Mouse (Mus musculus) thymus, postnatal 14 days (tissue): ENCODE results near the gene Nlgn3.

Source experiments
- DNase-seq: peaks from one replicate; pipeline ENCODE4 v3.0.0; 2021

Nlgn3 gene

DNA sequence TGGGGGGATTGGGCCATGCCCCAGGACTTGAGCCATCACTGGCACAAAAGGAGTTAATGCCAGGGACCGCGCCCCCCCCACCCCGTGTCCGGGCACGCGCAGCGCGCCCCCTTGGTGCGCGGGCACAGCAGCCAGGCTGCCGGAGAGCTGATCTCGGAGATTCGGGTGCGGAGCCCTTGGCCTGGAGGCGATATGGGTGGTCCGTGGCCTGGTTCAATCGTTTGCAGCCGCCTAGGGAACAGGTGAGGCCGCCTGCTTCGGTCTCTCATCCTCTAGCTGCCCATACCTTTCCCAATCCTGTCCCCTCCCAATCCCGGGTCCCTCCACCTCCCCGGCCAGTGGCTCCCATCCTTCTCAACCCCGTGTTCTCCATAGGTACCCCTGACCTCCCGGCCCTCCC, at the start of gene Nlgn3:
TSS of gene Nlgn3 (plus strand) at position 114 of the 400 bp plus-strand sequence.
- DNase-seq: peak; percentile 5

GRCm38 (mm10) chrX:101253952-101254729, 44.8 kb upstream of the Nlgn3 start, which contains the start of gene Foxo4:
Gene Foxo4, plus strand, starts transcription at chrX:101254528.
- DNase-seq: peak; percentile 91

DNA sequence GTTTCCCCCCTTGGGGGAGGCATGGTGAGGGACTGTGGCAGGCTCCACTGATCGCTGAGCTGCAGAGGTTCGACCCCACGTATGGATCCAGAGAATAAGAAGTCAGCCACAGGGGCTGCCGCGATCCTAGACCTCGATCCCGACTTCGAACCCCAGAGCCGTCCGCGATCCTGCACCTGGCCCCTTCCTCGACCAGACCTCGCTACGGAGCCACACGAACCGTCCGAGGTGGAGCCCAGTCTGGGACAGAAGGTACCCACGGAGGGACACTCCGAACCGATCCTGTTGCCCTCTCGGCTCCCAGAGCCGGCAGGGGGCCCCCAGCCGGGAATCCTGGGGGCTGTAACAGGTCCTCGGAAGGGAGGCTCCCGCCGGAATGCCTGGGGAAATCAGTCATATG, 44.2 kb upstream of the Nlgn3 start:
- peak; percentile 32 for DNase-seq

GRCm38 (mm10) chrX:101256603-101257002, 42.4 kb upstream of the Nlgn3 start:
- DNase-seq: peak; percentile 79

- peak; percentile 73 for DNase-seq
Measured at GRCm38 (mm10) chrX:101260441-101261325, 38.3 kb upstream of the Nlgn3 start.

DNA sequence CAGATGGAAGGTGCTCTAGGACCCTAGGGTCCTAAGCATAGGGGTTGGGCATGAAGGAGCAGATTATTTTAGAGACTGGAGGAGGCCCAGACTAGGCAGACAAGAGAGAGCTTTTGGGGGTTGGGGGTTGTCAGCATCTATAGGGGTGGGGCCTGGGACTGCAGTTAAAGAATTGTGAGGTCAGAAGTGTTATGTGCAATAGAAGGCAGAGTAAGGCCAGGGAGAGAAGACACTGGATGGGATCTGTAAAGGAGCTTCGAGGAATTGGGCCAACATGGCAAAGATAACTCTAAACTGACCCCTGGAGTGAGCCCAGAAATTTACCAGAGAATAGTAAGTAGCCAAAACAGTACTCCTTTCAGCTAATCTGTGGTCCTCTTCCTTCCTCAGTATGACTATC, 35.1 kb upstream of the Nlgn3 start, which contains the start of gene Gm614:
TSS of gene Gm614 (minus strand) at position 101 of the 400 bp plus-strand sequence.
- no peak for DNase-seq

DNA sequence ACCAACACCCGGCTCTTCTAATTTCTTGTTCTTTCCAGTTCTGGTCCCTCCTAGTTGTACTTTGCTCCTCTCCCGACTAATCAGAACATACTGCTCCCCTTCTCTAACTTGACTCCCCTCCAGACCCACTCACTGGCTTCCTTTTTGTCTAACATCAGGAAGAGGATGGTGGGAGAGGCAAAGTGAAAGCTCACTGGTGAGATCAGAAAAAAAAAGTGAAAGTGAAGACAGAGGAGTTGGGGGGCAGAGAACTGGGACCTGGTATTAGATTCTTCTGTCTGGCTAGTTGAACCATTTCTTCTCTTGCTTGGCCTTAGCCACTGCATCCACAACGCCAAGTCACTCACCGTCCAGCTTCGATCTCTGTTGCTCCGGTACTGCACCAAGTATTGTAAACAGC, 32.3 kb upstream of the Nlgn3 start:
- no peak for DNase-seq

DNA sequence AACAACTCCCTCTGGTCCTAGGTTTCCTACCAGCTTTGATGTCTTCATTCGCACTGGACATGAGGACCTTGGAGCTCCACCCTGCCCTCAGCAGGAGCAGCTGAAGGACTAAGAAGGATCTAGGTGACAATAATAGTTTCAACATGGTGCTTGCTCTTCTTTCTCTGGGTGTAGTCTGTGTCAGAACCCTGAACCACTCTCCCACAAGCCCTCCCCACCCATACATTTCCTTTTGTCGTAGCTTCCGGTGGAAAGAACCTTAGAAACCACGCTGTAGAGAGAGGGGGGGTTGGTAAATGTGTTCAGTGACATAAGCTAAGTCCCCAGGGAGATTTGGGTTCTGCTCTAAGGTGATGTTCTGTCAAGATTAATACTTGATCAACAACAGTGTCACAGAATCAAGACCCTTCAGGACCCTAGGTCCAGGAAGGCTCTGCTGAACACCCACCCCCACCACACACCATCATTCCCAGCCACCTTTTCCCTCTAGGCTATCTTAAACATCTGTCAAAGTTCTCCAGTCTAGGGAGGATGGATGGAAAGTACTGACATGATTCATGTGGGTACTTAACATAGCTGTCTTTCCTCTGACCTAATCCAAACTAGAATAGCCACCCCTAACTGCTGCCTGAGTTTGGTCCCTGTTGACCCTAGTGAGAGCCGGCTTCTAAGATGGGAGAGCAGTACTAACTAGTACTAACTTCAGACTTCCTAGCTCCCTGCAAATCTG, 30.8 kb upstream of the Nlgn3 start, which contains the start of gene Il2rg:
TSS of gene Il2rg (minus strand) at position 231 of the 730 bp plus-strand sequence.
- DNase-seq: peak; percentile 72

- no peak for DNase-seq
Measured at GRCm38 (mm10) chrX:101268755-101269124, 30.2 kb upstream of the Nlgn3 start, which contains the start of gene Gm20489. Gene Gm20489, minus strand, starts transcription at chrX:101269023.

DNA sequence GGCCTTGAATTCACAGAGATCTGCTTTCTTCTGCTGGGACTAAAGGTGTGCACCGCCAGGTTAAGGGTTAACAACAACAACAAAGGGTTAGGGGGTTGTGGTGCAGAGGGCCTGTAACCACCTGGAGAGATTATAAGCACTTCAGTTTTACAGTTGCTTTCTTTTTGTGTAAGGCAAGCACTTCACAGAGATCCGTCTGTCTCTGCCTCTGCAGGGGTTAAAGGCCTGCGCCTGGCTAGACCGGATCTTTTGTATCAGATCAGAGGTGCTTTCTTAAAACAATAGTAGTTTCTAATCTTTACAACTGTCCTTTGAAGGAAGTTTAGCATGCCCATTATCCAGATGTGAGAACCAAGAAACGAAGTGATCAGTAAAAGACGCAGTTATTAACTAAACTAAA, 25.6 kb upstream of the Nlgn3 start:
- peak; percentile 51 for DNase-seq

DNA sequence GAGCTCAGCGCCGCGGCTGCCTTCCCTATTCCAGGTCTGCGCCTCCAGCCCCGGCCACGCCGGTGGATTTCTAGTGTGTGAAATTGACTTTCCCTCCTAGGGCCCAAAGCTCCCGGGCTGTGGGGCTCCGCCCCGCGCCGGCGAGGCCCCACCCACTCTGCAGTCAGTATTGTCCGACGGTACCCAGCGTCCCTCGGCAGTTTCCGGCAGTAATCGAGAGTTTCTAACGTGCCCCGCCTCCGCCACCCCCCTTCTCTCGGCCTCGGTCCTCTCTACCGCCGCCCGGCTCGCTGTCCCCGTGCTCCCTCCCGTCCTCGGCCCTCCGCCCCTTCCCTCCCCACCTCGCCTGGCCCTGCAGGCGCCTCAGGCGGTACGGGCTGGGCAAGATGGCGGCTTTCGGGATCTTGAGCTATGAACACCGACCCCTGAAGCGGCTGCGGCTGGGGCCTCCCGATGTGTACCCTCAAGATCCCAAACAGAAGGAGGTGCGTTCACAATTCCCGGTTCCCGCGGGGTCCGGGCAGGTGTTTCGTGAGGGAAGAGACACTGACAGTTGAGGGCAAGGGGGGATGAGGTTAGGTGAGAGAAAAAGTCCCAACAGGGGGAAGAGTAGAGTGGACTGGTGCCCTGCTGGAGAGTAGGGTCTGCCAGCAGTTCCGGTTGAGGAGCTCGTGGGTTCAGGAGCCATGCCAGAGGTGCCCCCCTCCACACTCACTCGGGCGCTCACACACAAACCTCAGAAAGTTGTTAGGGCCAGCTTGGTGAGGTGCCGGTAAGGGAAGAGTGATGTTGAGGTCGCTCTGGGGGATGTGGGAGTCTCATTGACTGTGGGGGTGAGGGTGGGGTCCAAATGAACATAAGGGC, 24.9 kb upstream of the Nlgn3 start, which contains the start of gene Med12:
TSS of gene Med12 (plus strand) at position 156 of the 864 bp plus-strand sequence.
- peak; percentile 89 for DNase-seq

GRCm38 (mm10) chrX:101282813-101283212, 16.2 kb upstream of the Nlgn3 start:
- DNase-seq: no peak

DNA sequence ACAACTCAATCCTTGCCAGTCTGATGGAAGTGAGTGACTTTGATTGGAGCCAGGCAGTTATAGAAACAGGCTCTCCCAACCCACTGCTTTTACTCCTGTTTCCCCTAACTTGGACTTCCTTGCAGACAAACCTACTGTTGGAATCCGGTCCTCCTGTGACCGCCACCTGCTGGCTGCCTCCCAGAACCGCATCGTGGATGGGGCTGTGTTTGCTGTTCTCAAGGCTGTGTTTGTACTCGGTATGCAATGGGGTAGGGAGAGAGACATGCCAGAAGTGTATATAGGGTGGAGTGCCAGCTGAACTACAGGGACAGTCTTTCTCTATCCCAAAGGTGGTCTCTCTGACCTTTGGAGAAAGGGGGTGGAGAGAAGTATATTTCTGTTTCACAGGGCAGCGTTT, 13.4 kb upstream of the Nlgn3 start:
- peak; percentile 76 for DNase-seq

DNA sequence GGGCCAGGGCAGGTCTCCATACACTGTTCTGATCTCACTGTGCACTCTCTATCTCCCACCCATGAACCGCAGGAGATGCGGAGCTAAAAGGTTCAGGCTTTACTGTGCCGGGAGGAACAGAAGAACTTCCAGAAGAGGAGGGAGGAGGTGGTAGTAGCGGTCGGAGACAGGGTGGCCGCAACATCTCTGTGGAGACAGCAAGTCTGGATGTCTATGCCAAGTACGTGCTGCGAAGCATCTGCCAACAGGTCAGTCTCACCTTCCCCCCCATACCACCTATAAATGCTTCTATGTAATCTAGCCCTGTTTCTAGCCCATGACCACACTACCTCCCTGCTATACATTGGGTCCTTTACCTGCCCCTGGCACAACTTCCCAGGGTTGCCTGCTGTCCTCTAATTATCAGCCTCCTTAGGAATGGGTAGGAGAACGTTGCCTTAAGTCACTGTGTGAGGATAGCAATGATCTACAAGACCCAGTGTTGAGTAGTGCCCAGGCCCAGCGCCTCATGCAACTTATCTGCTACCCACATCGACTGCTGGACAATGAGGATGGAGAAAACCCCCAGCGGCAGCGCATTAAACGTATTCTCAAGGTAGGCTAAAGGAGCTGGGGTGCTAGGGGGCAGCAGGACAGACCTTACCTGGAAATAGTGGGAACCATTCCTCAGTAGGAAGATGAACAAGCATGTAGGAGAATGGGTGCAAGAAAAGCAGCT, 12.9 kb upstream of the Nlgn3 start:
- no peak for DNase-seq

DNA sequence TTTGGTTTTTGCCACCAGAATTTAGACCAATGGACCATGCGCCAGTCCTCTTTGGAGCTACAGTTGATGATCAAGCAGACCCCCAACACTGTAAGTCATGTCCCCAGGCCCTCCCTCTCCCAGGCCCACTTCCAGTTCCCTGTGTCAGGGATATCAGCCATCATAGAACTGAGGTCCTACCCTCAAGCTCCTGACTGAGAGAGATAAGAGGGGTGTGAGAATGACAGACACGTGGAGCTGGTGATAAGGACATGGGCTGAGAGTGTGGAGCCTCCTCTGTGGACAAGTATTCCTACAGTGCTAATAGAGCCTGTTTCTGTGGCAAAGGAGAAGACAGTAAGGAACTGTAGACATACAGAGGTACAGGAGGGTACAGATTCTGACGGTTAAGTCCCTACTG, 11.4 kb upstream of the Nlgn3 start:
- no peak for DNase-seq

- no peak for DNase-seq
Measured at GRCm38 (mm10) chrX:101288432-101288831, 10.5 kb upstream of the Nlgn3 start.

DNA sequence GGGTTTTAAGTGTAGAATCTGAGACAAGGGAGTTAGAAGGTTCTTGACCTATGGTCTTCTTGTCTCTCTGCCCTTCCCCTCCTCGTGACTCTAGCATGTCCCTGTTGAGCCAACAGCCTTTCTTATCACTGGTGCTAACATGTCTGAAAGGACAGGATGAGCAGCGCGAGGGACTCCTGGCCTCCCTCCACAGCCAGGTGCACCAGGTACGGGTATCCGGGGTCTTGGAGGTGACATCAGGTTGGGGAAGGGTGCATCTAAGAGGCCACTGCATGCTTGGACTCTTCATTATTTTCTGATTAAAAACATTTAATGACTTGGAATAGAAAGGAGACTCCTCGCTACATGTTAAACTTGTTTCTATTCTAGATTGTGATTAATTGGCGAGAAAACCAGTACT, 9.9 kb upstream of the Nlgn3 start:
- DNase-seq: no peak

DNA sequence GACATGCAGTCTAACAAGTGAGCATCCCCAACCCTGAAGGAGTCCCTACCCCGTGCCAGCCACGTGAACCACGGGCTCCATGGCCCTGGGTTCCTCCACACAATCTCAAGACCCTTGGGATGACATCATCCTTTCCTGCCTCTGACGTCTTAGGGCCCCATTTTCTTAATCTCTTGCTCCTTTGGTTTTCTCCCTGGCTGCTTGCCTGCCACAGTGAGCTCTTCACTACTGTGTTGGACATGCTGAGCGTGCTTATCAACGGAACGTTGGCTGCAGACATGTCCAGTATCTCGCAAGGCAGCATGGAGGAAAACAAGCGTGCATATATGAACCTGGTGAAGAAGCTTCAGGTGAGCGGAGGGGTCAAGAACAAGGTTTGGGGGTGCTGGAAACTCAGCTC, 8.9 kb upstream of the Nlgn3 start:
- no peak for DNase-seq

DNA sequence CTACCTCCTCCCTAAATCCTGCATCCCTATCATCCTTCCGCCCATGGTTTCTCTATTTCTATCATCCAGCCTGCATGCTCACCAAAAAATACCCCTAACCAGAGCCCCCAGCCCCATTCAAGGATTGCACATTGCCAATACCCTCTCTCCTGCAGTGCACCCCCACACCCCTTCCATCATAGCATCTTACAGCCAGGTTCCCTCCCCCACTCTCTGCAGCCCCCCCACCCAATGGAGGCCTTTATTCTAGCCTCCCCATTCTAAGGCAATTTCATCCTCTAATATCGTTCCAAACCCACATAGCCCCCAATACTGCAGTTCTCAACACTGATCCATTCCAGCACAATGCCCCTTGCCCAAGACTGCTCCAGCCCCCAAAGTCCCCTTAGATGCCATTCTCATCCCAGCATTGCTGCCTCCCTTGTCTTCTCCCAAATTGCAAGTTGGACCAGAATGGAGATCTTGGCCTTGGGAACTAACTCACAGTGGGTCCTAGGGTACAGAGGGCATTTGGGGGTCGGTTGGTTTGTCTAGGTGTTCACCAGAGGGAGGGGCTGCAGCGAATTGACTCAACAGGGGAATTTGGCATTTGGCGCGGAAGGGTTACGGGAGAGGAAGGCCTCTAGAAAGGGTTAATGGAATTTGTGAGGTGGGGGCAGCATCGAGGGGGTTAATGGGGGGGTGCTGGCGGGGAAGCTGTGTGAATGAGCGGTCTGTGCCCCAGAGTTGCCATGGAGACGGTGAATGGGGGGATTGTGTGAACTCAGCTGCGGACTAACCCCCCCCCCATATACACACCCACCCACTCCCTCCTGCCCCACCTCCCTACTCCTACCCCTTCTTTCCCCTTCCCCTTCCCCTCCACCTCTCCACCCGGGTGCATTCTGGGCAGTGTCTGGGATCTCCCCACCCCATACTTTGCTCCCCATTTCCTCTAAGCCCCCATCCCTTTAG, 782 bp downstream of the Nlgn3 start:
- DNase-seq: no peak
